Mouse (Mus musculus) C2C12 (cell line): ENCODE data around the gene Large1.

Experiments
- CEBPB ChIP-seq: IDR thresholded peaks from one replicate; pipeline ENCODE4 v1.6.1; 2011; ENCODE audit warnings: low read depth, mild to moderate bottlenecking, control low read depth, moderate library complexity
- CTCF ChIP-seq: IDR thresholded peaks from one replicate; pipeline ENCODE4 v1.5.1; 2011; ENCODE audit not compliant: control insufficient read depth, insufficient read depth, insufficient read length
- FOSL1 ChIP-seq: IDR thresholded peaks from one replicate; pipeline ENCODE4 v1.8.0; 2011; ENCODE audit warnings: mild to moderate bottlenecking, low read length; ENCODE audit not compliant: poor library complexity, insufficient read depth, severe bottlenecking
- MAX ChIP-seq: IDR thresholded peaks from one replicate; pipeline ENCODE4 v1.6.1; 2011; ENCODE audit warnings: mild to moderate bottlenecking, control low read depth
- MYOD1 ChIP-seq: IDR thresholded peaks from one replicate; pipeline ENCODE4 v1.6.1; 2011; ENCODE audit warnings: low read depth; ENCODE audit not compliant: control insufficient read depth, insufficient read length
- USF1 ChIP-seq: IDR thresholded peaks from one replicate; pipeline ENCODE4 v1.6.1; 2011; ENCODE audit warnings: low read depth, mild to moderate bottlenecking, control low read depth, moderate library complexity

- no peak for TF ChIP-seq CTCF
- TF ChIP-seq CEBPB: no peak
- no peak for TF ChIP-seq USF1
- TF ChIP-seq MYOD1: no peak
- TF ChIP-seq FOSL1: no peak
- TF ChIP-seq MAX: no peak
These were observed 210.5 kb downstream of the Large1 start for GRCm38 (mm10) chr8:73142660-73143395.
